Mouse (Mus musculus): ENCODE data around the gene Yy1.

DNA sequence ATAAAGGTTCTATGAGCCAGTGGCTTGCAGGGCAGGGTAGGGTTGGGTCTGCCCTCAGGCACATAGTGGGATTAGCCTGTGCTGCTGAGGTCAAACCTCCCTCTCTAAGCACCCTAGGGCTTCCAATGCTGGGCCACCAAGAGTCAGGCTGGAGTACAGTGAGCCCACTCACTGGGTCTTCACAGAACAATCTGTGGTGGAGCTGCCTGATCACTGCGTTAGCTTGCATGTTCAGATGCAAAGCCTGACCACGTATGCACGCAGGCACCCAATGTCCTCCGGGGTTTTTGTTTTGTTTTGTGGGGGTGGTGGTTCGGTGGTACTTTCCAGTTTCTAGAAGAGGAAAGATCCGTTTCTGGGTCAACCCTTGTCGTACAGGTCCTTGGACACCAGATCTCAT is 64.3 kb downstream of the Yy1 start:
- no peak for TF ChIP-seq POLR2A (IDR thresholded peaks at IDR 0.05; ENCODE audit: low read depth, low read length)
- no peak for TF ChIP-seq CTCF (IDR thresholded peaks at IDR 0.05; ENCODE audit: extremely low read depth, insufficient read depth, insufficient read length, insufficient replicate concordance)
